Mouse (Mus musculus) retina, postnatal 1 day (tissue): ENCODE results near the gene Wdfy3.

Experiments
- DNase-seq: peaks from one replicate; pipeline ENCODE4 v3.0.0-alpha.2; 2012

The Wdfy3 gene

DNA sequence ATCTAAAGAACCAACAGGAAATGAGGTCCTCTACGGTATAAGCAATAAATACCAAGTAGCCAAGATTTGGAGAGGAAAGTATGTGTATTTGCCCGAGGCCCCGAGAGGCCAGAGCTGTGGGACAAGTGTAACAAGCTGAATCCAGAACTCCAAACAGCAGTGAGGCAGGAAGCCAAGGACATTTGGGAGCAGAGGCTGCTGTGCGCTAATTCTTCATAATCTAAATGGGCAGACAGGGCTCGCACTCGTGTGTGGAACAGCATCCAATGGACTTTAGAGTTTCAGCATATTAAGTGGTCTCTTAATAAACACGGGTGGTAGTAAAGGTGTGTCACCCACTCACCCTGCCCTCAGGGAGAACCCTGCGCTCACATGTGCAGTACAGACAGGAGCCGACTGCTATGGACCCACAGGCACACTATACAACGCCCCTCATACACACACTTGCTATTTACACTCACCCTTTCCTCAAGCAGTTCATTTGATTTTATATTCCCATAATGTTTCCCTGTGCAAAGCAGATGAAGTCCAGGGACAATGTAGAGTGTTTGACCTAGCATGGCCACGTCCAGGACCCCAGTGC, 15.1 kb downstream of the Wdfy3 start:
- no peak for DNase-seq

DNA sequence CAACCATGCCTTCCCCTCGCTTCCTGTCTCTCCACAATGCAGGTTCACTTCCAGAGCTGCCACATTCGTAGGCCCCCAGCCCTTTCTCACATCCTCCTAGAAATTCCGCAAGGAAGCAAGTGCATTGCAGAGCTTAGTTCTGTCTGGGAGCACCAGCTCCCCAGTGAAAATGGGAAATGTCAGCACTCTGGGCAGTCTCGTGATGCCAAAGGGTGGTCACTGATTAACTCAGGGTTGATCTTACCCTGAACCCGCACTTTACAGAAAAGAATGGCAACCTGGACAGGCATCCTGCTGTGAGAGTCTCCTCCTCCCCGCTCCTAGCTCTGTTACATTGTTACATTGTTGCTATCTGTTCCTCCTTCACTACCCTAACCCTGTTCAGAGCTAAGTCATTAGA, 16.8 kb downstream of the Wdfy3 start:
- no peak for DNase-seq

DNA sequence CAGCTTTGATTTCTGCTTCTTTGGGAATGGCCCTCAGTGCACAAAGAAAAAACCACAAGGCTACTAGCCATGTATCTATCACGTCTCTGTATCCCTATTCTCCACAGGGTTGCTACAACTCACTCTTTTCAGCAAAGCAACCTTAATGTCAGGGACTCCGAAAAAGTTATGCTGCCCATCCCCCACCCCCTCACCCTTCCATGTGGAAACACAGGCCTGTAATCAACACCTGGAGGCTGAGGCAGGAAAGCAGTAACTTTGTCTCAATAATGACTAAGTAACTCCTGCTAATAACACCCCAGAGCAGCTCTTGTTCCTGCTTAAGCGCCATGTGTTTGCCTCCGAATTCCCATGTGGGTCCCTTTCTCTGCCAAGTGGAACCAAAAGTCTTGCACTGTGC, 17.3 kb downstream of the Wdfy3 start:
- no peak for DNase-seq

DNA sequence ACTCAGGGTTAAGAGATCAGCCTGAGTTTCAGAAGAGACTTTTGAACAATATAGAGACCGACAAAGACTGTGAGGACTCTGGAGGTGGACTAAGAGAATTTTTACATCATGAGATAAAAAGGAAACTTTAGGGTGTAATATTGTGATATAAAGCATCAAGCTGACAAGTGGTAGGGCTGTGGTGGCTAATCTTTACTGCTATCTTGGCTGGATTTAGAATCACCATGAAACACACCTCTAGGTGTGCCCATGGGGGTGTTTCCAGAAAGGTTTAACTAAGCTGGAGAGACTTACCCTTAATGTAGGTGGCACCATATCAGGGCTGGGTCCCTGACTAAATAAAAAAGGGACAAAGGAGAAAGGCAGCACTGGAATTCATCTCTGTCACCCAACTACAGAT, 19.0 kb downstream of the Wdfy3 start:
- no peak for DNase-seq

DNA sequence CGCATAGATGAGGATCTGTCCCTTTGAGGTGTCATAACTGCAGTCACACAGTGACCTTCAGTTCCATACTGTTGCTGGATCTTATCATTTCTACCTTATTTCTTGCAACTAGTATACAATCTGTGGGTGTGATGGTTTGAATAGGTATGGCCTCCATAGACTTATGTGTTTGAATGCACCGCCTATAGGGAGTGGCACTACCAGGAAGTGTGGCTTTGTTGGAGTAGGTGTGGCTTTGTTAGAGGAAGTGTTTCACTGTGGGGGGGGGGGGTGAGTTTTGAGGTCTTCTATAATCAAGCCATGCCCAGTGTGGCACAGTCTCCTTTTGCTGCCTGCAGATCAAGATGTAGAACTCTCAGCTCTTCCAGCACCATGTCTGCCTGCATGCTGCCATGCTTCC, 21.3 kb downstream of the Wdfy3 start:
- no peak for DNase-seq

DNA sequence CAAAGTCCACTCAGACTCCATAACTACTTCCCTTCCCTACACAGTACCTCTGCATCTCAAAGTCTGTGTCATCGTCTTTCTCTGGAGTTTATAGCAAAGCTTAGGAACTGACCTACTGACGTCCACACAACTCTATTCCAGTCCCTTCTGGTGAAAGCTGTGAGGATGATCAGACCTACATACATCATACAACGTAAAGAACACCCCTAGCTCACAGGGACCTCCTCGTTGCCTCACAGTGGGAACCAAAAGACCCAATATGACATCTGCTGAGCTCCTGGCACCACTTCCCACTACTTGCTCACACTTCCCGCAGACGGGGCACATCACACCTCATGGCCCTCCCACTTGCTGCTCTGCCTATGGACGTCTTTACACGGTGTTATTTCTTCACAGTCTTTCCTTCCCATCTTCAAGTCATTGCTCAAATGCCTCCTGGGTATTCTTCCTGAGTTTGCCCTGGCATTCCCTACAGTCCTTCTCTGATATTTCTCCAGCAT, 23.1 kb downstream of the Wdfy3 start:
- DNase-seq, result no peak

DNA sequence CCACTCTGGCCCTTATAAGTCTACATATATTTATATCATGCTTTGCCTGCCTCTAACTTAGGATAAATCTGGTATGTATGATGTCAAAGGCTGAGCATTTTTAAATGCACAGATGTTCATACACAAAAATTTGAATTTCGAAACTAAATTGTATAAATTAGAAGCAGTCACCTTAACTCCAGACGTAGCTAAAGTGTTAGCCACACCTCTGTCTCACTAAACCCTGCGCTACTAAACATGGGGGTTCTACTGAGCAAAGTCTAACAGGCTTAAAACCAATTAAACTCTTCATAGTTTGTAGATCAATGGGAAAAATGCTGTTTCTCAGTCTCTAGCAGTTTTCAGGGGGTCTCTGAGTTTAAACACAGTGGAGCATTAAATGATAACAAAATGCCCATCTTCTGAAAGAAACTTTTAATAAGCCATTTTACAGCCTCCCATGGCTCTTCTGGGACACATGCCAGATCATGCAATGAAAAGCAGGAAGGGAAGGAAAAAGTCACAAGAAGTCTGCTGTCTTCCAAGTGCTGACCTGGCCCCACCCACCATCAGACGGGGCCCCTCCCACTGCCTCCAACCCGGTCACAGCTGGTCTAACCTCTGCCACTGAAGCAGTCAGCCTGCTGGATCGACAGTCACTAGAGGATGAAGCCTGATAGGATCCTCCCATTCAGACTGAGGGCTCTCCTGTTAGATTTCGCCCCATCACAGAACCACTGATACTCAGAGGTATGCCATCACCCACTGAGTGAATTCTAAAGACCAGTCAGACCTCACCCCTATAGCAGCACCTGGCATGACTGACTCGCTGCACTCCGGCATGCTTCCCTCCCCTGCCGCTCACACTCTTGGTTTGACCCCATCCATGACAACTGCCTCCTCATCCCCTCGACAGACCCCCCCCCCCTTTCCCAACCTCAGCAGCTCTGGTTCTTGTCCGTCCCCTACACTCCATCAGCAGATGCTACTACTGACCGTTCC, 23.8 kb downstream of the Wdfy3 start:
- DNase-seq, result no peak

DNA sequence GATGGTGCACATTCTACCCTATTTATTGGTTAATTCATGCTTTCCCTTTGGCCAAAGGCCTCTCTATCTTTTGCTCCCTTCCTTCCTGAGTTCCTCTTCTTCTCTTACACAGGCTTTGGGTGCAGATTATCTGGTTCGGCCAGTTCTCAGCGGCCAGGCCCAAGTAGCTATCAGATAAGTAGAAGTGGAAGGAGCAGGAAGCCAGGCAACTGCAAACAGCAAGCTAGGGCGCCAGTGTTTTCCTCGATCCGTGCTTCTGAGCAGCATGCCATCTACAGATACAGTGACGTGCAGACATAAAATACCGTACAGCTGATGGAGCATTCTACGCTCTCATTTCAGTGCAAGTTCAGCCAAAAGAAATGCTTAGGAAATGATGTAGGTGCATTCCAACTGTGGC, 24.5 kb downstream of the Wdfy3 start:
- no peak for DNase-seq

DNA sequence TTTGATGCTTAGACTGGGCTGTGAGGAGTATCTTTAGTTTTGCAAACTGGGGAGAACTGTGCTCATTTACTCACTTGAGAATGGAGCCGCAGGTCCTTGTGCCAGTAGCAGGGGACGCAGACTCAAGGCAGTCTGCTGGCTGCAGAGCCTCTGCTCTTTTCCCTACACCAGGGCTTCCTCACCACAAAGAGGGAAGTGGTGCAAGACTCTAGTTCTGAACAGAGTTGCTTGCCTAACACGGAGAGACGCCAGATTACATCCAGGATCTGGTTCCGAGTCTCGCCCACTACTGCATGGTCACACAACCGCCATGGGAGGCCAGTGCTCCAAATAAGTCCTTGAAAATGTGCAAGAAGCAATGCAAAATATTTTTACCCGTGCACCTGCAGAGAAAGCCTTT, 36.4 kb downstream of the Wdfy3 start:
- no peak for DNase-seq

DNA sequence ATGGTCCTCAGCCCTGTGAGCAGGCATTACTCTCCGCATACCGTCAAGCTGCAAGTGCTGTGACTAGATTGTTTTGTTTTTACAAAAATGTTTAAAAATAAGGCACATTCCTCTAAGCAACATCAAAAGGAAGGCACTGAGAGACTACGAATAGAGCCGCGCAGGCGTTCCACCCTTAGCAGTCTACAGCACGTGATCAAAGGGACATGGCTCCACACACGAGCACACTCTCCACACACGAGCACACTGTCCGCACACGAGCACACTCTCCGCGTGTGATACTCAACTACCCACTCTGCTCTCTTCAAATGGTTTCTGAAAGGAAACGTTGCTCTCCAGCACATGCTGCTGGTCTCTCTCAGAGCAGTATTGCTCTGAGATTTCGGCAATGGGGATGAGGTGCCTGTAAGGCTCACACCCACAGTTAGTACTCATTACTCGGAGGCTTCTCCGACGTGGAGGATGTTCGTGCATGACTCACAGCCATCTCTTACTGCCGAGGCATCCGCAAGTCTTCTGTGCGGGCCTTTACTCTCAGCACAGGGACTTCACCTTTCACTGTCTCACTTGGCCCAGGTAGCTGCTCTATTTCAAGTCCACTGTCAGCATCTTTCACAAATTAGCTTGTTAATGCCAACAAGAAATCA, 37.0 kb downstream of the Wdfy3 start:
- no peak for DNase-seq

DNA sequence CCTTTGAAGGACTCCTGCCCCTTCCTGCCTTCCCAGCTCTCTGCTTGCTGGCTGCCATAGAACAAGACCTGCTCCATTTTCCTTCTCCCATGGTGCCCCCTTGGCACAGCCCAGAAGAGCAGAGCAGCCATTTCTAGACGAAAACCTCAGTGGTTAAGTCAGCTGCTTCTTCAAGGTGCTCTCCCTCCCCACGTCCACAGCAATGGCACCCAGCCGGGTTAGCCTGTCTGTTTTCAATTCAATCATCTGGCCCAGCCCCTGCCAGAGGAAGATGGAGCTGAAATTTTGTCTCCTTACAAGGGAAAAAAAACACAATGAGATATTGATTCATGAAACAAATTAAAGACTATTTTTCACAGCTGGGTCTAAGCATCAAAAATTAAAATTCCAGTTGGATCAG, 37.5 kb downstream of the Wdfy3 start:
- DNase-seq, result no peak

DNA sequence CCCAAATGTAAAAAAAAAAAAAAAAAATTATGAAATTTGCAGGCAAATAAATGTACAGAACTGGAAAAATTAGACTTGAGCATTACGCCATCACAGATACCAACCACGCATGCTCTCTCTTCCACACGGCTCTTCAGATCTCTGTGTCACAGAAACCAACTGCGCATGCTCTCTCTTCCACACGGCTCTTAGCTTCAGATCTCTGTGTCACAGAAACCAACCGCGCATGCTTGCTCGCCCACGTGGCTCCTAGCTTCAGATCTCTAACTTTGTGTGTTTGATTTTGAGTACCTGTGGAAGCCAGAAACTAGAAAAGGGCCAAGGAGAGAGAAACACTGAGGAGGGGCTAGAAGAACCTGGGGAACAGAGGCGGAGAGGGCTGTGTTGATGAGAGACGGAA, 46.3 kb downstream of the Wdfy3 start:
- no peak for DNase-seq

DNA sequence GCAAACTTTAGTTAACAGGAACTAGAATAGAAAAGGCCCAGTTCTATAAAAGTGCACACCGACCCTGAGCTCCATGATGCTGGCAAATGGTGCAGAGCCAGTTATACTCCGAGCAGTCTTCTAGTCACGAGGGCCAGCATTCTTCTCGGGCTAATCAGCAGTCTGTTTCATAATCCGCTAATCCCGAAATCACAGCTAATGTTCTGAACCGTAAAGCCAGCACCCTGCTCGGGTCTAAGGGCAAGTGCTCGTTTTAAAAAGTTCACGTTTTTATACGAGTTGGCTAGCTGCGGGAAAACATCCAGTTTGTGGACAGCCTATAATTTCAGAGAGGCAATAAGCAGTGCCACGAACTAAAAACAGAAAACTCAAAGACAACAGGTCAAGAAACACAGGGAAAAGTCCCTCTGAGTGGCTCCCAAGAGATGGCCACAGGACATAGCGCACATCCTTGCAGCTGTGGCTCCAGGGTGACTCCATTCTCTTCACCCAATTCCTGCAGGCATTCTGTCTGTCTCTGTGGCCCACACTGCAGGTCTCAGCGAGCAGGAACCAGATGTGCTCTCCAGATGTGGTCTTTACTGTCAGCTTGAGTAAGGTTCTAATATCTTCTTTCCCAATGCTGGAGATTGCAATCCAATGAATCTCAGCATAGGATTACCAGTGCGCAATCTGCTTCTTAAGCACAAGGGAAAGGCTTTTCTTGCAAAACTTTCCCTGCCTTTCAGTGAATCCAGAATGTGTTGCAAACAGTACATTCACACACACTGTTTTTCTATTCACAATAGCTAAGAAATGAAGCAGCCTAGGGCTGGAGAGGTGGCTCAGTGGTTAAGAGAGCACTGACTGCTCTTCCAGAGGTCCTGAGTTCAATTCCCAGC, 47.5 kb downstream of the Wdfy3 start:
- peak; percentile 45 for DNase-seq

DNA sequence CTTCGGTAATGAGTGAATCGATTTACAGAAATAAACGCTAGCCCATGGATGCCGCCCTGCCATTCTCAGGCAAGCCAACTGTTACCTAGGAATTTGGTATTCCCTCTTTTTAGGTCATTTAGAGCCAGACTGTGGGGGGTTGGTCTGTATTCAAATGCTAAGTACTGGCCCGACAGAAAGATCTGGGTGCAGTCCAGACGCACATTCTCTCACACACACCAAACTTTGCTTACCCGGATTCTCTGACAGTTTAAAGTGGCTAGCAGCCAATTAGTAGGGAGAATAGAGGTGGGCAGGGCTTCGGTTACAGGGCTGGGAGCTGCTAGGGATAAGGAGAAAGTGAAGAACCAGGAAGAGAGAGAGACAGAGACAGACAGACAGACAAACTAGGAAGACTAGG, 55.5 kb downstream of the Wdfy3 start:
- DNase-seq, result no peak

DNA sequence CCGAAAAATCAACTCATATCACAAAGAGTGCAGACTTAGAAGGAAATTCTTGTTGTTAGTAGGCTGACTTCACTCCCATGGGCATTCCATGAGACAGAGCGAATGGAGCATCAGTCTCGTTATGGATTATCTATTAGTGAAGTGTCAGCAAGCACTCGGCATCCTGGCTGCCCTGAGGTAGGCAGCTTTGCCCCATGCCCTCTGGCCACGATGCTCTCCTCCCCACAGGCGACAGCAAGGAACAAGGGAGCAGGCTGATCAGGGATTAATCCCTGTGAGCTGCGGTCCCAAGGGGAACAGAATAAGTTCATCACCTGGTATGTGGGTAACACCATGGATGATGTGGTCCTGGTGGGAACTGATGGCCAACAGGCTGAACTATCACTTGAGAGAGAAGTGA, 55.9 kb downstream of the Wdfy3 start:
- DNase-seq, result no peak

DNA sequence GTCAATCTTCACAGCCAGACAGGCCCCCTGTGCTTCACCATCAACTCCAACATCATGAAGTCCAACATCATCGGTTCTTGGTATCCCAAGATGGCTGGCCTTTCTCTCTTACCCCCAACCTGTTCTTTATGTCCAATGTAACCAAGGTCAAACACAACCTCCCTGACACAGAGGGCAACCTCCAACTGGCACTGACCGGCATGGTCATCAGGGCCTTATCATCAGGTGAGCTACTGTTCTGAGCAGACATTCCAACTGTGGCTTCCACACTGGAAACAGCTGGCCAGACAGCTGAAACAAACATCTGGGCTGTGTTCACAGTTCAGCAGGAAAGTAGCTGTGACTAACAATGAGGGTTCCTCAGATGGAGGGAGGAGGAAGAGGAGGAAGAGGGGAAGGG, 58.8 kb downstream of the Wdfy3 start:
- no peak for DNase-seq

DNA sequence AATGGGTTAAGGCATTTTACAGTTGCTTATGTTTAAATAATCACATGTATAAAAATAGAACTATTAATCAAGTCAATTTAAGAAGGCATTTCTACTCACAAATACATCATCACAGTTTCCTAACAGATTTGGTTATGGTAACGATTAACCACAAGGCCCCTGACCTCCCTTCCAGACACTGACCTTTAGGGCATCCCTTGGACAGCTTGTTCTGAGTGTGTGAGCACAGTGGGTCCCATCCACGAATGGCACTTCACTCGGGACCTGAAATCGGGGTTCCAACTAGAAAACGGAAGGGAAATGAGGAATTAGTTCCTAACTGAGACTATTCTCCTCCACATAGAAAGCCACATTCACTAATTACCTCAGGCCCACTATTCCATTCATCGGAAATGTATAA, 60.1 kb downstream of the Wdfy3 start:
- DNase-seq, result no peak

DNA sequence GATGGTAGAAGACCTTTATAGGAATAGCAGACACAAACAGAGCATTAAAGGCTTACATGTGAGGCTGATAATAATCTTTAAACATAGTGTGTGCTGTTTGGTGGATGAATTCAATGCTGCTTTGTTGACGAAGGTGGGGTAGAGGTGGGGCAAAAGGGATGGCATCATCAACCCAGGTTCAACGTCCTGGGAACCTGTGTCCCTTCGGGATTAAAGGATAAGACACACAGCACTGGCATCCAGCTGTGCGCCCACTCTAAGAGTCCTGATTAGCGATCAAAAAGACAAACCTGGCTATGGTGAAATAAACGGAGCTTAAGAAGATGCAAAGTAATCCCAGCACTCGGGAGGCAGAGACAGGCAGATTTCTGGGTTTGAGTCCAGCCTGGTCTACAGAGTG, 61.0 kb downstream of the Wdfy3 start:
- no peak for DNase-seq

DNA sequence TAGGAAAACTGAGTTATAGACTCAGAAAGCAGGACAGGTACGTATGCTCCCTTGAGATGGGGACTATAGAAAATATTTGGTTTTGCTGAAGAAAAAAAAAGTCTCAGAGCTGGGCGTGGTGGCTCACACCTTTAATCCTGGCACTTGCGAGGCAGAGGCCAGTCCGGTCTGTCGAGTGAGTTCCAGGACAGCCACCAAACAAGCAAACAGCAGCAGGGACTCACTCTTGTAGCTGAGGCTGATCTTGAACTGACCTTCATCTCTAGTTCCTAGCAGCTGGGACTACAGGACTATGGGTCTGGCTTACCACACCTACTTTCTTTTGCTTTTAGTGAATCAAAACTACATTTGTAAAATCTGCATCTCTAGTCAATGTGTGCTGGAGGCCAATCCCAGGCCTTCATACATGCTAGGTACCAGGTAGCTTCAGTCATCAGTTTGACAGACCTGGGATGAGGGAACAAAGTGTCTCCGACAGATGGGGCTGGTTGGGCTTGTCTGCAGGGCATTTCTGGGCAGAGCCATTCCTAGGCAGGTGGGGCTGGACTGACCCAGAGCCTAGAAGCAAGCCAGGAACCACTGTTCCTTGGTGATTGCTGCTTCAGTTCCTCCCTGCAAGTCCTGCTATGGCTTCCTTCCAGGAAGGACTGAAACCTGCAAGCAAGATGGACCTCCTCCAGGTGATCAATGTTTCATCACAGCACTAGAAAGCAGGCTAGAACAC, 63.3 kb downstream of the Wdfy3 start:
- no peak for DNase-seq

DNA sequence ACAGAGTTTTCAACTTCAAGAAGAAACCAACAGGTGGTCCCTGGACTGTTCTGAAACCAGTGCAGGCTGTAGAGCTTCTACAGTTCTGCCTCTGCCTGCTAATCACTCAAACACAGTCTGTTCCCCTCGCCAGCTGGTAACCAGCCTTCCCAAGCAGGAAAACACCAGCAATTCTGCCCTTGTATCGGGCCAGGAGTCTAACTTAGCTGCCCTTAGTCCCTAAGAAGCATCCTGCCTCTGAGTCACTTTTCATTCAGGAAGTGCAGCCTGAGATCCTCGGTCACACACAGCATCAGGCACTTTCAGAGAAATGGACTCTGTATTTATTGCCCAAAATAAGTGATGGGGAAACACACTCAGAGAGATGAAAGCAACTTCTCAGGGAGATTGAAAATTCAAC, 66.3 kb downstream of the Wdfy3 start:
- no peak for DNase-seq

DNA sequence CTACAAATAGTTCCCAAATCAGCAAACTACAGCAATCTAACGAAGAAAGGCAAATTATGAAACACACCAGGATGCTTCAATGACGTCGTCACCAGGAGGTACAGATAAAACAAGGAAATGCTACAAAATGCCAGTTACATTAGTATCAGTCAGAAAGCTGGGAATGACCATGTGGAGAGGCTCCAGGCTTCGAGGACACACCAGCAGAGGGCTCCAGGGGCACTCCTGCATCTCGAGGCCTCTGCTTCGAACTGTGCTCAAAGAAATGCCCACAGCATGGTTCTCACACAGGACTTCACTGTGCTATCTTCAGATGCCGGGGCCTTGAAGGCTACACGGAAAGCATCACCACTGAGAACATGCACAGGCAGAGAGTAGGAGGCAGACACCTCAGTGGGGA, 68.7 kb downstream of the Wdfy3 start:
- DNase-seq, result no peak

DNA sequence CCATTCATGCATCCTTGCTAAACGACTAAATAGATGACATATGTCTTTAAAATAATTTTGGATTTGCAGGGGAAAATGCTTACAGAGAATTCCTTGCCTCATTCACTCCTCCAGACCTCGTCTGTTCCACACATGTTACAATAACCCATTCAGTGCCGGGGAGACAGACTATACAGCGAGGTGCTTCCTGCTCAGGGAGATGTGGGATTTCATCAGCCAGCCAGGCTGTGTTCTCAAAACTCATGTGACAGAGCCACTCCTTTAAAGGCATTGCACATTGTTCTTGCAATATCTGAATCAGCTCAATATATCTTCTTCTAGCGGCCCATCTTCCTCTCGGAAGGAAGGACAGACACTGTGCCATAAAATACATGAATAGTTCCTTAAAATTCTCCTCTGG, 70.8 kb downstream of the Wdfy3 start:
- no peak for DNase-seq
